Mouse (Mus musculus) layer of hippocampus, adult 2 months (tissue): ENCODE results near the gene Vps72. TPM values are rescaled to one million over a fixed set of nuclear protein-coding genes. Genes with fewer than 3 reads are reported as not detected.

Source experiments
- DNase-seq, 2 experiments: peaks; one replicate each; pipeline ENCODE4 v3.0.0; 2022; ENCODE audit warnings: low spot score in 2 of 2
- H3K27ac ChIP-seq: fragments of 200-600 bp; 2 replicates; pipeline ENCODE4 v1.8.1; 2022
- H3K4me3 ChIP-seq: fragments of 200-600 bp; 2 replicates; pipeline ENCODE4 v1.8.1; 2022; ENCODE audit warnings: mild to moderate bottlenecking
- CTCF ChIP-seq: fragments of 200-600 bp; conservative IDR thresholded peaks from 2 replicates; pipeline ENCODE4 v1.8.1; 2022; ENCODE audit warnings: antibody characterized with exemption, mild to moderate bottlenecking, moderate library complexity
- total RNA-seq, 2 experiments: library from RNA; stranded (reverse); gene quantifications; 2 replicates each; pipeline ENCODE4 v1.2.3; 2021

Vps72 gene
- total RNA-seq, 2 experiments from 2014 or later, result 43.5 to 46.1 TPM

DNA sequence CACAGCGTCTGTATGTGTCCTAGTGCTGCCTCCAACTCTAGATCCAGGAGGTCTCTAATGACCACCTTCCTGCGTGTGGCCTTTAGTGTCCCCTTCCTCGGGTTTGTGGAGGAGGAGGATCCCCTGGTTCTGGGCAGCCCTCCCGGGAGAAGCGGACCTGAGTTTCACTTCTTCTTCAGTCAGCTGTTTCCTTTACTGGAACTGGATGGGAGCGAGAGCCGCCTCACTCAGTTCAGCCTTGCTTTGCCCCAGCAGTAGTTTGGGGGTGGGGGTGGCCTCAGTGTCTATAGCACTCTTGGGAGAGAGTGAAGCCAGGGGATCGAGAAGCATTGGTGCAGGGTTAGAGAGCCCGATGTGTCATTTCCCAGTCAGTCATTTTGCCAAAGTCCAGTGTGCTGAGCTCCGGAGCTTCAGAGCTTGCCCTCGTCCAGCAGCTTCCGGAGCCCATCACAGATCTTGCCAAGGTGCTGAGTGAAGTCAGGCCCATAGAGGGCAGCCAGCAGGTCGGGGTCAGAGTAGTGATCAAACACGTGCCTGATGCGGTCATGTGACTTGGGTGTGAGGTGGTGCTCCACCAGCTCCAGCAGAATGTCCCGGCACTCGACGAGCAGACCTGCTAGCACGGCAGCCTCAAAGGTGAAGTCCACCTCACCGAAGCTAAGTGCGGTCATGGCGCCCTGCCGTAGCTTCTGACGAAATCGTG lies 28.9 kb downstream of the Vps72 start:
- no peak for TF ChIP-seq CTCF
- Histone ChIP-seq H3K4me3 (no peak overlapping the region), H3K27ac (peak overlapping the region; percentile 23; the same call in 1 of the 2 replicates)
- DNase-seq, result no peak

DNA sequence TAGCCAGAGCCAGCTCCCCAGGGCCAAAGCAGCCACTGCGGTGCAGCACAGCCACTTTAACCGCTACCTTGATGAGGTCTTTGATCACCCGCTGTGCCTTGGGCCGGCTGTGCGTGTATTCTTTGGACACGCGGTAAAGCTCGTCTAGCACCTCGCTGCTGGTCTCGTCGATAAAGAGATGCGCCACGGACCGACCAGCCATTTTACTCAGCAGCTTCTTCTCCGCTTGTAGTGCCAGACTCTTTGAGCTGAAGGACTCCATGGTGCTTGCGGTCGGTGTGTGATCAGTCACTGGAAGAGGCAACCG lies 29.4 kb downstream of the Vps72 start:
- DNase-seq, result no peak
- TF ChIP-seq CTCF, result no peak
- no peak overlapping the region for H3K4me3 ChIP-seq

DNA sequence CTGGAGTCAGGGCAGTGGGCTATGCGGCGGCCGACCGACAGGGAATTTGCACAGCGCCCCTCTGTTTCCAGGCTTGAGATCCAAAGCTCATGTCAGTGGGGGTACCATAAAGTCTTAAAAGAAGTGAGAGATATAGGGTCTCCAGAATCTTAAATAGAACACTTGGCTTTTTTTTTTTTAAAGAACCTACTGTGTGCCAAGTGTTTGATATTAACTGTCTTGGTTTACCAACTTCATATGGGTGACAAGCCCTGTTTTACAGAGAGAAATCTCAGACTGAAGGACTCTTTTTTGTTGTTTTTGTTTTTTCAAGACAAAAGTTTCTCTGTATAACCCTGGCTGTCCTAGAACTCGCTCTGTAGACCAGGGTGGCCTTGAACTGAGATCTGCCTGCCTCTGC lies 30.0 kb downstream of the Vps72 start:
- no peak overlapping the region for H3K27ac ChIP-seq

More for the DNA sequence above, 29.4 kb downstream of the Vps72 start:
- H3K27ac ChIP-seq, result peak overlapping the region; percentile 23; the same call in 1 of the 2 replicates

GRCm38 (mm10) chr3:95141474-95141873 lies 30.7 kb downstream of the Vps72 start:
- no peak for TF ChIP-seq CTCF
- DNase-seq, result no peak
- Histone ChIP-seq H3K4me3 (peak overlapping the region; percentile 15), H3K27ac (no peak overlapping the region; the same call in 1 of the 2 replicates)

More for the DNA sequence above, 30.0 kb downstream of the Vps72 start:
- no peak overlapping the region for H3K4me3 ChIP-seq
- no peak for DNase-seq
- no peak for TF ChIP-seq CTCF

DNA sequence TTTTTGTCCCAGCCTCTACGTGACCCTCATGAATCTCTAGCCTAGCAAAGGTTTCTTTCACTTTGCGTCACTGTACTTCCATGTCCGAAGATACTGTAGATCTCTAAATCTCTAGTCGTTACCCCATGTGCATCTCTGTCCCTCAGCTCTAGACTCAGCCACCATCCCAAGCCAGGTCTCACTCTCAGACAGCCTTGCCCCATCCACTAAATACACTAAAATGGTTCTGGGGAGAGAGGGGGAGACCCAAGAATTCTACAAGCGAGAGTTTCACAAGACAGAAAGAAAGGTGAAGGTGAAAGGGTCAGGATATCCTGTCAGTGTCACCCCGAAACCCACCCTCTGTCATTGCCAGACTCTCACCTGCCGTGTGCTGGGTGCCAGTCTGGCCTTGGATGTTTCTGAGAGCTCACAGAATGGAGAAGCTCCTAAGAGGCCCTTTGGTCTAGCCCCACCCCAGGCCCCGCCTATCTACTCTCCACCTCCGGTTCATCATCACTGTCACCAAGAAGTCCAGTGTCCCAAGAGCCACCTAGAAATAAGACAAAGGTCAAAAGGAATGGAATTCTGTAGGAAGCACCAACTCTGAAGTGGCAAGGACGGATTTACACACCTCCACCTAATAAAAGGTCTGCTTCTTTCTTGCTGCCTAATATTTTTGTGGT lies 31.3 kb downstream of the Vps72 start, which contains the start of gene Tnfaip8l2:
Gene Tnfaip8l2 (minus strand): TSS at position 409 of the 665 bp plus-strand sequence.
- peak within 1 kb of the TSS; percentile 29; the same call in 1 of the 2 replicates for H3K27ac ChIP-seq
- TF ChIP-seq CTCF, result no peak
- DNase-seq, result no peak
- H3K4me3 ChIP-seq, result peak within 1 kb of the TSS; percentile 15

DNA sequence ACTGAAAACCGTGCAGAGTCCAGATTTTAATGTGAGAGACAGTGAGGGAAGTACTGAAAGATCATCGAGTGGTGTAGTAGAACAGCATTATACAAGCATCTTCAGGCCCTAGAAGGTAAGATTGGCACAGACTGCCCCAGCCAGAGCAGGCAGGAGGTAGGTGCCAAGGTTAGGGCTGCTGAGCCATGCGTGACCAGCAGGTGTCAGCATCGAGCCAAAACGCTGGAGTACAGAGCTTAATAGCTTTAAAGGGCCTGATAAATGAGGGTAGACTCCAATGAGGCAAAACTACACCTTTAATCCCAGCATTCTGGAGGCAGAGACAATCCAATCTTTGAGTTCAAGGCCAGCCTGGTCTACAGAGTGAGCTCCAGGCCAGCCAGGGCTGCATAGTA lies 31.8 kb downstream of the Vps72 start:
- DNase-seq, result peak; percentile 82 to 92
- TF ChIP-seq CTCF, result peak; percentile 97
- H3K4me3 ChIP-seq, result no peak overlapping the region
- no peak overlapping the region for H3K27ac ChIP-seq

- no peak for TF ChIP-seq CTCF
- Histone ChIP-seq H3K4me3 (no peak overlapping the region), H3K27ac (no peak overlapping the region)
- DNase-seq, result no peak
Observed at GRCm38 (mm10) chr3:95147924-95148323, 37.1 kb downstream of the Vps72 start.

- H3K27ac ChIP-seq, result no peak overlapping the region
- no peak for DNase-seq
- H3K4me3 ChIP-seq, result no peak overlapping the region
- TF ChIP-seq CTCF, result peak; percentile 78
Observed at GRCm38 (mm10) chr3:95153874-95154273, 43.1 kb downstream of the Vps72 start.

GRCm38 (mm10) chr3:95159511-95159986 lies 48.7 kb downstream of the Vps72 start:
- no peak for TF ChIP-seq CTCF
- Histone ChIP-seq H3K4me3 (peak overlapping the region; percentile 60), H3K27ac (peak overlapping the region; percentile 72)
- DNase-seq, result no peak

- Histone ChIP-seq H3K4me3 (peak within 1 kb of the TSS; percentile 60), H3K27ac (peak within 1 kb of the TSS; percentile 77)
- DNase-seq, result peak; percentile 87 to 92
- no peak for TF ChIP-seq CTCF
Observed at GRCm38 (mm10) chr3:95159987-95160963, 49.5 kb downstream of the Vps72 start, which contains the start of gene Sema6c. Sema6c (plus strand) TSS chr3:95160457.

DNA sequence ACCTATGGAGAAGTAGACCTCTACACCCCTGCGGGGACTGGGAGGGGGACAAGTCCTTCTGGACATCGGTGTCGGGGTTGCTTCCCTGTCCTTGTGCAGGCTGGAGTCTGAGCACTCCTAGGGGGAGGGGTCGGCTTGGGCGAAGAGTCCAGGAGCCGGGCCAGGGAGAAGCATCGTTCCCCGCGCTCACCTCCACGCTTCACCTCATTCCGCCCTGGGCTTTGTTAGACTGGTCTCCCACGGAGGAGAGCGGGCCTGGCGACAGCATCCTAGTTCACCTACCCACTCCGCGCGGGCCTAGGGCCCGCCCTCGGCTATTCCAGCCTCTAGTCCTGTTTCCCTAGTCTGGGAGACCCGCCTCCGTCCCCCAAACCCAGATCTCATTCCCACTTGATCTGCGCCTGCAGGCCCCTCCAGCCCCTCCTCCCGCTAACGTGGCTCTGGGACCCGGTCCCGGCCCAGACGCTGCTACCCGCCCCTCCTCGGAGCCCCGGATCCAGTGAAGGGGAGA lies 50.3 kb downstream of the Vps72 start:
- peak overlapping the region; percentile 60 for H3K4me3 ChIP-seq
- DNase-seq, result no peak
- peak overlapping the region; percentile 77 for H3K27ac ChIP-seq
- TF ChIP-seq CTCF, result no peak

DNA sequence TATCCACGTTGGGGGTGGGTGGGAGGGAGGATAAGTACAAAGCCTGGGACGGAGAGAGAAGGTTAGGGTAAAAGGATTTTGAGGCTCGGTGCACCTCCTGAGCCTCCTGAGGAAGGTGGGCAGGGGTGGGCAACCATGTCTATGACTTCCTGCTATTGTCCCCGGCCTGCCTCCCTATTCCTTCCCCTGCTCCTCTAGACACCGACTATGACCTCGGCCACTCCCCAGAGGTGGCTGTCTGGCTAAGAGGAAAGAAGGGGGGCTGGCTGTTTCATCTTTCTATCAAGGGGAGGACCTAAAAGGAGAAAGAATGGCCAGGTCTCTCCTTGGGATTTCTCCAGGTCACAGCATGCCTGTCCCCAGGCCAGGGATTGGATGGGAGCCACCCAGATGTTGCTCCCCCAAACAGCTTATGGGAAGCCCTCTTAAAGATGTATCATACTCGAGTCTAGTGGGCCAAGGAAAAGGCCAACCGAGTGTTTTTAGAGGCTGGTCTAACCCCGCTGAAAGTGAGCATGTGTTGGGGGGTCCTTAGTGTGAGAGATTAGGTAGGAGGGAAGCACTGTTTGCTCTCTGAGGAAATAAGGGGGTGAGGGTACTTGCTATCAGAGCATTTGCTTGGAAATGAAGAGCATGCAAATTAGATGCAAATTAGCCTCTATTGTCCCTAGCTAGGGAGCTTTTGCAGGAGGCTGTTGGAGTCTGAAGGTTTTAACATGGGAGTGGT lies 51.0 kb downstream of the Vps72 start:
- TF ChIP-seq CTCF, result no peak
- Histone ChIP-seq H3K4me3 (peak overlapping the region; percentile 60), H3K27ac (peak overlapping the region; percentile 77)
- no peak for DNase-seq
